Mouse (Mus musculus): ENCODE data around the gene Gdf1.

The Gdf1 gene

GRCm38 (mm10) chr8:70330741-70331364 is 1.2 kb downstream of the Gdf1 start:
- peak; percentile 82 for DNase-seq

DNA sequence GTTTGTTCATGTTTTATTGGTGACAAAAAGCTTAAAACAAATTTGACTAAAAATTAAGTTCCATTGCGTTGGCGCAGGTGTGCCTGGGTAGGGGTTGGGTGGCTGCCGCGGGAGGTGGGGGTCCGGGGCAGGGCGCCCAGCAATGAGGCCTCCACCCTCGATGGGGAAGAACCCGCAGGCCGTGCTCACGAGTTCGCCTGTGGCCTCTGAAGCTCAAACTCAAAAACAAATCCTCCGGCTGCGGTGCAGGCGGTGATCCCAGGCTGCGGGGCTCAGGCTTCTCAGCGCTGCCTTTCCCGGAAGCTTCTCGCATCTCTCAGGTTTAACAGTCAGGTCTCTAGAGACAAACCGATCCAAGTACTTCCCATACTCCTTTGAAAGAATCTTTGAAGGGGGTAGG is 1.9 kb downstream of the Gdf1 start:
- no peak for DNase-seq

DNA sequence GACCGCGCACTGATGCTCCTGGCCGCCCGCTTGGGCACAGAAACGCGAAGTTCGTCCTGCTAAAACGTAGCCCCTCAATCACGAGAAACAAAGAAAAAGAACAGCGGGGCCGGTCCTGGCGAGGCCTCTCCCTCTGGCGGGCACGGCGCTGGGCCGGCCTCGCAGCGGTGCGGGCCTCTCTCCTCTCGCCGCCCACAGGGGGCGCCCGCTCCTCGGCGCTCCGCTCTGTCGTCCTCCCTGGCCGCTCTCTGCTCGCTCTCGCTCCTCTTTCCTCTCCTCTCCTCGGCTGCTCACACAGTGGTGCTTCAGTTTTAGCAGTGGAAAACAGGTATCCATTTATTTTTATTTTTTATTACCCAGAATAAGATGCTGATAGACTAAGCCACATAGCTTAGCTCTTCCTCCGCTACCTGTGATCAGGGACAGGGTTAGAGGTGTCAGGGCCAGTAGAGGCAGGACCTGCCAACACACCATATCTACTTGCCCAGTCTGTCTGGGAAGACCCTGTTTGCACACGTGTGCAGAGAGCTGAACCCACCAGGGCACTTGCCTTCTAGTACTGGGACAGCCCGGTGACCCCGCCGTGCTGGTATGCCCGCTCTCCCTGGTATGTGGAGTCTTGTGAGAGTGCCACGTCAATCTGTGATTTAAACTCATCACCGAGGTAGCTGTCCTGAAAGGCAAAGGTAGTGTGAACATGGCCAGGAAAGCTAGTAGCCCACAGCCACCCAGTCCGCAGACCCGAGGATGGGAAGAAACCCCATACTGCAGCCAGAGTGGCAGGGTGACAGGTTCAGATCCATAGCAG is 2.7 kb downstream of the Gdf1 start:
- DNase-seq: peak; percentile 83

GRCm38 (mm10) chr8:70332878-70333202 is 3.2 kb downstream of the Gdf1 start:
- DNase-seq: no peak

- DNase-seq: no peak
Observed at GRCm38 (mm10) chr8:70338931-70339330, 9.3 kb downstream of the Gdf1 start.

GRCm38 (mm10) chr8:70340659-70341058 is 11.0 kb downstream of the Gdf1 start:
- no peak for DNase-seq

DNA sequence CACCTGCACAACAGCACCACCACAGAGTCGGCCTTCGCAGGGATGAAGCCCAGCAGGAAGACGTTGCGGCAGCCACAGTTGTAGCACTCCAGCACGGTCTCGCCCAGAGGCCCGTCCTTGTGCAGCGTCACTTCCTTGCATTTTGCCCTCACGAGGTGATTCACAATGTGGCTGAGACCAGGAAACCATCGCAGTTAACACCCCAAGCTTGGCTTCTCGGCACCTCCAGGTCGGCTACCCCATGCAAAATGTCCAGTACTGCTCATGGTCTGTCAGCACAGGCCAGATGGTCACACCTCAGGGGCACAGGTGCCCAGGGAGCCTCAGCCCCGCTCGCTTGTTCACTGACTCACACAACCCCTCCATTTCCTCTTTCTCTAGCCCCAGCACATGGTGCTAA is 12.4 kb downstream of the Gdf1 start:
- no peak for DNase-seq

DNA sequence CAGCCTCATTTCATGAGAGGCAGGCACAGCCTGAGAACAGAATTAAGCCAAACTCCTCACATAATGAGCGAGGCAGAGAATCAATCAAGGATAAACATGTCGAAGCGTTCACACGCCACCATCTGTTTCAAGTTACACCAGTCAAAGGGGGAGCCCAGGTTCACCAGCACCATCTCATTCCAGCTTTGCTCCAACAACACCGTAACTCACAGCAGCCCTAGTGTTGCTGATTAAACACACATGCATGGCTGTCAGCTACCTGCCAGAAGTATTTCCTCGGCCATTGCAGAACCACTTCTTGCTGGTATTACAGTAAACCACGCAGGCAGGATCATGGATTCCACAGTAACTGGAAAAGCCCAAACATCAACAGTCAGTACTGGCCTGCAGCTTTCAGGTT is 13.5 kb downstream of the Gdf1 start:
- DNase-seq: no peak

DNA sequence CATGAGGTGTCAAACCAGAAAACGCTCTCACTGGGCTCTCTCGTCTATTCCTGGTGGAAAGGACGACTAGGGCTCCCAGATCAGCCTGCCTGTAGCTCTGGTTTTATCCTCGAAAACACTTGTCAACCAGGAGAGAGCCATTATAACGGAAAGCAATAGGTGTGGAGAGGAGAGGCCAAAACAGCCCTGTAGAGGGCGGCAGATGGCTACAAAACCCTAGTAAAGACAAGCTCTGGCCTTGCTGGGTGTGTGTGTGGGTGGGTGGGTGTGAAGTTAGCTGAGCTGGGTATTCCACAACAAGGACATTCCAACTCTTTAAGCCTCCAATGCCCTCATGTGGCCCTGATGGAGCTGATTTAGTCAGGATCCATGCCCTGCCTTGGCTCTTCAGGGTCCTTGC is 14.1 kb downstream of the Gdf1 start:
- DNase-seq: no peak

DNA sequence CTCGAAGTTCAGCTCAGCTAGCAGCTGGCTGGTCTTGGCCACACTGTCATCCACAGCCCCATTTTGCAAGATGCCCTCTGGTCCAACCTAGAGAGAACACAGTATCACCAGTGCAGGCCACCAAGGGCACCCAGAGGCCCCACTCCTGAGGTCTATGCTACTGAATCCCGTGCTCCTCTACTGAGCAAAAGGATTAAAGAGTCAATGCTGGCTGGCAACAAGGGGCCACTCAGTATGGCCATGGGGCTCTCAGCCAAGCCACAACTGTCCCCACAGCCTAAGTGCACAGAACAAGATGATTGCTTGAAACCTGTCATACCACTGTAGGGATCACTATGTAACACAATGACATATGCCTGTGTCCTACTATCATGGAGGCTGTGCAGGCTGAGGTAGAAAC is 14.7 kb downstream of the Gdf1 start:
- no peak for DNase-seq

DNA sequence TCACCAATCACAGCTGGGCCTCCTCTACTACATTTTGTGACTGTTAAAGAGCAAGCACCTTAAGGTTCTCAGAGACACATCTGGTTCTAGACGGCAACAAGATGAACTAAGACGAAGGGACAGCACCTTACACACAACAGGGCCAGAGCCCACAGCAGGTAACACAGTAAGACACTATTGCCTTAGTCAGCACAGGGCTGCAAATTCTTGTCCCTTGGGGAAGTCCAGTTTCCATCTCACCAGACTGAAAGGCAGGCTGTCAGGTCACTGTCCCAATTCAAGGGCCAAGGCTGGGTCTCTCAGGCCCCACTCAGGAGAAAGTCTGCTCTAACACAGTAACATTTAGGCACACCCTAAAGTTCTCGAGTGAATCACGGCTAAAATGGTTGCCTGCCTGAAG is 17.8 kb downstream of the Gdf1 start:
- DNase-seq: no peak

GRCm38 (mm10) chr8:70347860-70348420 is 18.3 kb downstream of the Gdf1 start:
- DNase-seq: no peak

GRCm38 (mm10) chr8:70351035-70351999 is 21.7 kb downstream of the Gdf1 start:
- DNase-seq: no peak

GRCm38 (mm10) chr8:70352000-70352384 is 22.4 kb downstream of the Gdf1 start:
- no peak for DNase-seq

- DNase-seq: no peak
Observed at GRCm38 (mm10) chr8:70352657-70353151, 23.1 kb downstream of the Gdf1 start.

- peak; percentile 99 for DNase-seq
Observed at GRCm38 (mm10) chr8:70353194-70353817, 23.7 kb downstream of the Gdf1 start, which contains the start of gene Upf1. Gene Upf1 (minus strand): TSS chr8:70353278.

DNA sequence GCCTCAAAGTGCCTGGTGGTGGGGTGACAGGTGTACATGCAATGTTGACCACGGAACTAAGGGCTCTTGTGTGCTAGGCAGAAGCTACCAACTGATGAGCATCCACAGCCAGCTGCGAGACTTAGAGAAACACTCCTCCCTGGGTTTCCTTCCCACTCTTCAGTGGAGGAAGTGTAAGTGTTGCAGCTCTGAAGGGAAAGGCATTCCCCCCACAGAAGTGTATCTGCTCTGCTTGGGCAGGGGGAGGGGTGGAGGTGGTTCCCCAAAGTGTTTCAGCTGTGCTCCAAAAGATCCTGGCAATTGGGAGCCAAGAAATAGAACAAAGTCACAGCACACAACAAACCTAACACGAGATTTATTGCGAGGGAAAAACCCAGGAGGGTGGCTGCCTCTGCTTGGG is 24.4 kb downstream of the Gdf1 start:
- peak; percentile 68 for DNase-seq

GRCm38 (mm10) chr8:70356111-70356510 is 26.5 kb downstream of the Gdf1 start:
- no peak for DNase-seq

GRCm38 (mm10) chr8:70359411-70359810 is 29.8 kb downstream of the Gdf1 start:
- no peak for DNase-seq

- DNase-seq: no peak
Observed at GRCm38 (mm10) chr8:70360769-70361168, 31.2 kb downstream of the Gdf1 start.

DNA sequence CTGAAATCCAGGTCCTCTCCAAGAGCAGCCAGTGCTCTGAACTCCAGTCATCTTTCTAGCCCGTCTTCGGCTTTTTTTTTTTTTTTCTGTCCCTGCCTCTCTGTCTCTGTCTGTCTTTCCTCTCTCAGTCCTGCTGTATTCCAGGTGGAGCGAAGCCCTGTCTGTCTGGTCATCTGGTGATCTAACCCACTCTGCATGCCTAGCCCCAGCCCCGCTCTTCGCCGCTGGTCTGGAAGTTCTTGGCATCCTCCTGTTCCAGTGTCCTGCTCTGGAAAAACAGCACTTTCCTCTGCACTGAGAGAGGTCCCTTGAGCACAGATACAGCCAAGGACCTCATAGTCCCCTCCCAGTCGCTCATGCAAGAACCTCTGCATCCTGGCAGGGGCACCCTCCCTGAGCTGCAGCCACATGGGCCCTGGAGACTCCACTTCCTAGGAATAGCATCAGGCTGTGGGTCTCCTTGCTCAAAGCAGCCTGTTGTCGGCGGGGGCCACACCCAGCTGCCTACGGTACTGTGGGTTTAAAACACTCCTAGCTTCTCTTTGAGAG is 31.9 kb downstream of the Gdf1 start:
- DNase-seq: no peak

DNA sequence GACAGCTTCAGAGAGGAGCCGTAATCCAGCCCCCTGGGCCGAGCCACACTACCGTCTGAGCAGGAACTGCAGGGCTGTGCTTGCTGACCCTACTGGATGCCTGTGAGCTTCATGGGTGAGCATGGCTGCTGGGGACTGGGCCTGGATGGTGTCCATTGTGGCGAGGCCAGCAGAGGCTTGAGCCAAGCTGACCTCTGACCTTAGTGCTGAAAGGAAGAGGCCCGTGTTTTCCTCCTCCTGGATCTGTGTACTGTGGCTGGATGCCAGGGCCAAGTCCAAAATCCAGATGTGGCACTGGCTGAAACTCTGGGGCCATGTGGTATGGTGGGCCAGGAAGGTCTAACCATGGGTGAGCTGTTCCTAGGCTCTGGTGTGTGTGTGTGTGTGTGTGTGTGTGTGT is 34.4 kb downstream of the Gdf1 start:
- DNase-seq: no peak
